Mouse (Mus musculus) bone marrow macrophage, adult 2 months (primary cell): Measurements from ENCODE around the gene Nectin1.

ENCODE experiments used
- CTCF ChIP-seq: IDR thresholded peaks from 2 replicates; pipeline ENCODE4 v1.5.1; 2012; ENCODE audit warnings: low read depth, mild to moderate bottlenecking, low read length, moderate library complexity
- POLR2A ChIP-seq: IDR thresholded peaks from 2 replicates; pipeline ENCODE4 v1.6.1; 2012; ENCODE audit warnings: mild to moderate bottlenecking, low read depth, low read length, borderline replicate concordance

- TF ChIP-seq CTCF (no peak), POLR2A (no peak)
Observed at GRCm38 (mm10) chr9:43828960-43829359, 85.2 kb downstream of the Nectin1 start.
